Mouse (Mus musculus) liver, adult 2 months (tissue): ENCODE results near the gene Ica1. TPM values are rescaled to one million over a fixed set of nuclear protein-coding genes. Genes with fewer than 3 reads are reported as not detected.
A peak's percentile ranks its signal among the peaks of the same experiment; 100 is the strongest.

Source experiments
- DNase-seq: peaks from one replicate; pipeline ENCODE4 v3.0.0-alpha.2; 2011; ENCODE audit warnings: low read depth, low spot score; ENCODE audit errors: extremely low read depth
- H3K27ac ChIP-seq: fragments of 200-500 bp; replicated peaks from 2 replicates; pipeline ENCODE4 v1.5.1; 2012; ENCODE audit warnings: low read depth, mild to moderate bottlenecking, control low read depth, inconsistent platforms, low read length; ENCODE audit not compliant: insufficient read depth
- H3K27me3 ChIP-seq: fragments of 200-500 bp; 2 replicates; pipeline ENCODE4 v1.6.1; 2012; ENCODE audit warnings: mild to moderate bottlenecking, moderate library complexity, low read length, inconsistent platforms; ENCODE audit not compliant: control insufficient read depth, insufficient read depth
- H3K36me3 ChIP-seq: fragments of 200-500 bp; 2 replicates; pipeline ENCODE4 v1.6.1; 2012; ENCODE audit warnings: low read length, inconsistent platforms; ENCODE audit not compliant: control insufficient read depth, insufficient read depth
- H3K4me1 ChIP-seq: fragments of 200-500 bp; 2 replicates; pipeline ENCODE4 v1.6.1; 2011; ENCODE audit warnings: low read length; ENCODE audit not compliant: control insufficient read depth, insufficient read depth
- H3K4me3 ChIP-seq: fragments of 200-500 bp; 2 replicates; pipeline ENCODE4 v1.5.1; 2011; ENCODE audit warnings: low read depth, mild to moderate bottlenecking, control low read depth, low read length, moderate library complexity; ENCODE audit not compliant: insufficient read depth
- H3K79me2 ChIP-seq: fragments of 200-500 bp; 2 replicates; pipeline ENCODE4 v1.6.1; 2012; ENCODE audit warnings: inconsistent platforms, mild to moderate bottlenecking, low read length, moderate library complexity; ENCODE audit not compliant: control insufficient read depth, insufficient read depth
- H3K9ac ChIP-seq: fragments of 200-500 bp; 2 replicates; pipeline ENCODE4 v1.6.1; 2012; ENCODE audit warnings: low read depth, mild to moderate bottlenecking, control low read depth, inconsistent platforms, low read length
- CTCF ChIP-seq: fragments of 200-500 bp; IDR thresholded peaks from 2 replicates; pipeline ENCODE4 v1.5.1; 2011; ENCODE audit warnings: low read depth, low read length, control low read depth
- POLR2A ChIP-seq: fragments of 200-500 bp; IDR thresholded peaks from 2 replicates; pipeline ENCODE4 v1.6.1; 2011; ENCODE audit warnings: low read length, control low read depth; ENCODE audit not compliant: insufficient read depth; ENCODE audit errors: extremely low read depth
- WGBS: fragments of 180-500 bp; shearing (Covaris S2); methylation state at CpG from one replicate; pipeline ENCODE4 v1.1.7; 2018; 5-methylcytosine and 5-hydroxymethylcytosine counted together
- polyA plus RNA-seq: library from polyadenylated mRNA; depleted of rRNA; stranded (reverse); fragments of >200 nt; gene quantifications from 2 replicates; pipeline ENCODE4 v1.2.3, GENCODE M21; 2012
- total RNA-seq: library from RNA; depleted of rRNA; stranded (reverse); fragments of >200 nt; gene quantifications from 2 replicates; pipeline ENCODE4 v1.2.3, GENCODE M21; 2014

Gene Ica1
- total and polyA plus RNA-seq, 2 experiments, result 0.84 to 2.9 TPM

GRCm38 (mm10) chr6:8711246-8711645 lies 67.0 kb downstream of the Ica1 start:
- Histone ChIP-seq H3K79me2 (no peaks in the 10 kb centered on the region), H3K9ac (no peak overlapping the region), H3K27me3 (no peaks in the 10 kb centered on the region), H3K4me3 (no peak overlapping the region), H3K27ac (no peak overlapping the region), H3K36me3 (no peaks in the 10 kb centered on the region), H3K4me1 (no peaks in the 10 kb centered on the region)
- TF ChIP-seq CTCF (no peak), POLR2A (no peak)
- DNase-seq, result no peak
- 81% methylated on average over 5 of the region's 5 CpGs for WGBS

- TF ChIP-seq POLR2A (no peak), CTCF (no peak)
- DNase-seq, result peak; percentile 6
- H3K79me2 ChIP-seq, result no peaks in the 10 kb centered on the region
- H3K36me3 ChIP-seq, result no peaks in the 10 kb centered on the region
- H3K4me3 ChIP-seq, result no peak overlapping the region
- no peak overlapping the region for H3K9ac ChIP-seq
- no peak overlapping the region for H3K27ac ChIP-seq
- no peaks in the 10 kb centered on the region for H3K4me1 ChIP-seq
- no peaks in the 10 kb centered on the region for H3K27me3 ChIP-seq
- 42% methylated on average over 12 of the region's 12 CpGs for WGBS
Measured at GRCm38 (mm10) chr6:8694636-8695514, 83.4 kb downstream of the Ica1 start.

- Histone ChIP-seq H3K9ac (no peak overlapping the region), H3K79me2 (no peaks in the 10 kb centered on the region), H3K36me3 (no peaks in the 10 kb centered on the region), H3K4me3 (no peak overlapping the region), H3K27me3 (no peaks in the 10 kb centered on the region), H3K4me1 (no peaks in the 10 kb centered on the region), H3K27ac (no peak overlapping the region)
- DNase-seq, result no peak
- WGBS, result 77% methylated on average over 10 of the region's 10 CpGs
- TF ChIP-seq POLR2A, result no peak
- no peak for TF ChIP-seq CTCF
Measured at GRCm38 (mm10) chr6:8693926-8694635, 84.2 kb downstream of the Ica1 start.

- Histone ChIP-seq H3K36me3 (no peaks in the 10 kb centered on the region), H3K79me2 (no peaks in the 10 kb centered on the region), H3K4me3 (no peak overlapping the region), H3K27ac (no peak overlapping the region), H3K9ac (no peak overlapping the region), H3K27me3 (no peaks in the 10 kb centered on the region), H3K4me1 (no peaks in the 10 kb centered on the region)
- no peak for DNase-seq
- TF ChIP-seq POLR2A, result no peak
- TF ChIP-seq CTCF, result no peak
- 88% methylated on average over 11 of the region's 11 CpGs for WGBS
Measured at GRCm38 (mm10) chr6:8693141-8693881, 85.0 kb downstream of the Ica1 start.

GRCm38 (mm10) chr6:8691199-8691975 lies 86.9 kb downstream of the Ica1 start:
- Histone ChIP-seq H3K27ac (no peak overlapping the region), H3K27me3 (no peaks in the 10 kb centered on the region), H3K4me1 (no peaks in the 10 kb centered on the region; the same call in 1 of the 2 replicates), H3K79me2 (no peaks in the 10 kb centered on the region), H3K9ac (no peak overlapping the region), H3K36me3 (no peaks in the 10 kb centered on the region), H3K4me3 (no peak overlapping the region)
- DNase-seq, result peak; percentile 25
- 85% methylated on average over 2 of the region's 2 CpGs for WGBS
- TF ChIP-seq POLR2A (no peak), CTCF (no peak)
